Comparison of ENCODE assay signal across 15 mouse cellular contexts in genomic region chr13:48102576-48102975, GRCm38 (mm10).
DNase-seq lines count a peak whose midpoint lies in the region; ATAC-seq and TF ChIP-seq lines count a peak whose summit lies in the region.
"Had no signal": no experiment of that assay in that cellular context is flagged by ENCODE, and none has a peak within 500 bp of the region (broad histone marks: within the 10 kb centered on the region; RNA-seq: fewer than 3 reads in every experiment).

No protein-coding gene starts in this region.

- peak; percentile 25 for DNase-seq in embryo, embryonic 11 days
- no peak for DNase-seq in embryo, embryonic 10.5 days (ENCODE audit: low spot score)
- DNase-seq in brain, embryonic 14.5 days (ENCODE audit: low read depth): peak; percentile 65
- no peak for DNase-seq in spleen, adult 18-20 months
- DNase-seq in cerebellum, adult 18-20 months: no peak
- DNase-seq: adrenal gland, postnatal 10 days; gastrocnemius, postnatal 25 days; lung, adult 18-20 months; lung, postnatal 14 days had no signal

- no peak overlapping the region for H3K4me3 ChIP-seq in kidney, embryonic 16.5 days (ENCODE audit: low read length)
- no peak overlapping the region for H3K4me3 ChIP-seq in kidney, embryonic 14.5 days (ENCODE audit: low read length)
- no peak overlapping the region; the same call in 1 of the 2 replicates for H3K4me3 ChIP-seq in forebrain, embryonic 16.5 days (replicated peaks; ENCODE audit: low read length)
- H3K4me3 ChIP-seq: intestine, embryonic 15.5 days had no signal

- H3K9me3 ChIP-seq in kidney, embryonic 16.5 days (ENCODE audit: low read length): no peaks in the 10 kb centered on the region
- no peaks in the 10 kb centered on the region for H3K9me3 ChIP-seq in kidney, embryonic 14.5 days (ENCODE audit: control insufficient read depth, low read length)
- no peaks in the 10 kb centered on the region for H3K9me3 ChIP-seq in forebrain, embryonic 16.5 days (ENCODE audit: control insufficient read depth, low read length)
- H3K9me3 ChIP-seq: intestine, embryonic 15.5 days had no signal

- no peaks in the 10 kb centered on the region for H3K27me3 ChIP-seq in kidney, embryonic 16.5 days (ENCODE audit: insufficient read depth, low read length)
- H3K27me3 ChIP-seq in kidney, embryonic 14.5 days (ENCODE audit: control insufficient read depth, insufficient read depth, low read length): no peaks in the 10 kb centered on the region
- no peaks in the 10 kb centered on the region for H3K27me3 ChIP-seq in forebrain, embryonic 16.5 days (replicated peaks; ENCODE audit: control insufficient read depth, insufficient read depth, low read length)
- H3K27me3 ChIP-seq: intestine, embryonic 15.5 days; Patski had no signal

- 44% methylated on average over 7 of the region's 7 CpGs for WGBS in kidney, embryonic 16.5 days
- 42% methylated on average over 7 of the region's 7 CpGs for WGBS in kidney, embryonic 14.5 days
- 16% methylated on average over 7 of the region's 7 CpGs for WGBS in forebrain, embryonic 16.5 days

- TF ChIP-seq POLR2A in brain, embryonic 14.5 days (IDR thresholded peaks at IDR 0.05; ENCODE audit: borderline replicate concordance, extremely low read depth, insufficient read depth, insufficient read length, poor library complexity, severe bottlenecking): no peak

- H3K27ac ChIP-seq in kidney, embryonic 16.5 days (ENCODE audit: low read length): peak overlapping the region; percentile 27; the same call in 1 of the 2 replicates
- no peak overlapping the region for H3K27ac ChIP-seq in kidney, embryonic 14.5 days (ENCODE audit: low read depth, low read length)
- peak overlapping the region; percentile 25; the same call in 1 of the 2 replicates for H3K27ac ChIP-seq in forebrain, embryonic 16.5 days (ENCODE audit: low read length)
- H3K27ac ChIP-seq: intestine, embryonic 15.5 days had no signal

- no peaks in the 10 kb centered on the region for H3K4me1 ChIP-seq in kidney, embryonic 16.5 days (ENCODE audit: insufficient read depth, low read length)
- H3K4me1 ChIP-seq in kidney, embryonic 14.5 days (ENCODE audit: control insufficient read depth, insufficient read depth, low read length): 0 out of 2 replicates have a peak, but pooled peaks cover 3% of the 10 kb centered on the region
- H3K4me1 ChIP-seq in forebrain, embryonic 16.5 days (replicated peaks; ENCODE audit: control insufficient read depth, insufficient read depth, low read length): peaks cover 14% of the 10 kb centered on the region
- H3K4me1 ChIP-seq: intestine, embryonic 15.5 days had no signal

- no peak overlapping the region for H3K9ac ChIP-seq in kidney, embryonic 16.5 days (replicated peaks; ENCODE audit: low read length)
- no peak overlapping the region for H3K9ac ChIP-seq in kidney, embryonic 14.5 days (ENCODE audit: low read depth, low read length)
- H3K9ac ChIP-seq in forebrain, embryonic 16.5 days (replicated peaks; ENCODE audit: low read depth, low read length): peak overlapping the region; percentile 7
- H3K9ac ChIP-seq: intestine, embryonic 15.5 days had no signal

- ATAC-seq in kidney, embryonic 16.5 days (ENCODE audit: low FRiP score, low TSS enrichment): no peak
- ATAC-seq in kidney, embryonic 14.5 days (ENCODE audit: low FRiP score, low TSS enrichment): no peak
- no peak for ATAC-seq in forebrain, embryonic 16.5 days
- ATAC-seq: intestine, embryonic 15.5 days; Patski had no signal

- H3K4me2 ChIP-seq in kidney, embryonic 16.5 days (replicated peaks; ENCODE audit: low read depth, low read length): peak overlapping the region; percentile 5; the same call in 1 of the 2 replicates
- H3K4me2 ChIP-seq in kidney, embryonic 14.5 days (replicated peaks; ENCODE audit: low read depth, low read length): no peak overlapping the region
- H3K4me2 ChIP-seq in forebrain, embryonic 16.5 days (ENCODE audit: low read length): peak overlapping the region; percentile 33
- H3K4me2 ChIP-seq: intestine, embryonic 15.5 days; liver, embryonic 11.5 days had no signal

- TF ChIP-seq CTCF in brain, embryonic 14.5 days (IDR thresholded peaks at IDR 0.05; ENCODE audit: borderline replicate concordance, extremely low read depth, insufficient read depth, insufficient read length): no peak

- H3K36me3 ChIP-seq in kidney, embryonic 16.5 days (ENCODE audit: insufficient read depth, low read length): no peaks in the 10 kb centered on the region
- H3K36me3 ChIP-seq in kidney, embryonic 14.5 days (ENCODE audit: control insufficient read depth, insufficient read depth, low read length): no peaks in the 10 kb centered on the region
- no peaks in the 10 kb centered on the region for H3K36me3 ChIP-seq in forebrain, embryonic 16.5 days (ENCODE audit: control insufficient read depth, insufficient read depth)
- H3K36me3 ChIP-seq: intestine, embryonic 15.5 days had no signal

Comparison
In these comparisons a context has a peak if more than half of its experiments do, and no peak if none do; other contexts are left out.
1. DNase-seq: peak in embryo, embryonic 11 days (single experiment) and brain, embryonic 14.5 days (single experiment); none in embryo, embryonic 10.5 days (single experiment), spleen, adult 18-20 months (0 of 2) and cerebellum, adult 18-20 months (0 of 2).